Mouse (Mus musculus) ES-Bruce4 (cell line): ENCODE results near the gene Tbpl2.

ENCODE experiments used
- CTCF ChIP-seq: IDR thresholded peaks from one replicate; pipeline ENCODE4 v1.8.1; 2011; ENCODE audit warnings: low read depth, low read length
- EP300 ChIP-seq: IDR thresholded peaks from 2 replicates; pipeline ENCODE4 v1.6.1; 2011; ENCODE audit warnings: low read depth, low read length; ENCODE audit not compliant: insufficient read depth
- POLR2A ChIP-seq: IDR thresholded peaks from one replicate; pipeline ENCODE4 v1.8.1; 2011; ENCODE audit warnings: low read length; ENCODE audit not compliant: insufficient read depth

- no peak for TF ChIP-seq POLR2A
- TF ChIP-seq CTCF, result no peak
- TF ChIP-seq EP300, result no peak
These were observed 12.7 kb upstream of the Tbpl2 start for GRCm38 (mm10) chr2:24109085-24109484.
